8 mouse cellular contexts compared by ENCODE assay signal in the genomic region with DNA sequence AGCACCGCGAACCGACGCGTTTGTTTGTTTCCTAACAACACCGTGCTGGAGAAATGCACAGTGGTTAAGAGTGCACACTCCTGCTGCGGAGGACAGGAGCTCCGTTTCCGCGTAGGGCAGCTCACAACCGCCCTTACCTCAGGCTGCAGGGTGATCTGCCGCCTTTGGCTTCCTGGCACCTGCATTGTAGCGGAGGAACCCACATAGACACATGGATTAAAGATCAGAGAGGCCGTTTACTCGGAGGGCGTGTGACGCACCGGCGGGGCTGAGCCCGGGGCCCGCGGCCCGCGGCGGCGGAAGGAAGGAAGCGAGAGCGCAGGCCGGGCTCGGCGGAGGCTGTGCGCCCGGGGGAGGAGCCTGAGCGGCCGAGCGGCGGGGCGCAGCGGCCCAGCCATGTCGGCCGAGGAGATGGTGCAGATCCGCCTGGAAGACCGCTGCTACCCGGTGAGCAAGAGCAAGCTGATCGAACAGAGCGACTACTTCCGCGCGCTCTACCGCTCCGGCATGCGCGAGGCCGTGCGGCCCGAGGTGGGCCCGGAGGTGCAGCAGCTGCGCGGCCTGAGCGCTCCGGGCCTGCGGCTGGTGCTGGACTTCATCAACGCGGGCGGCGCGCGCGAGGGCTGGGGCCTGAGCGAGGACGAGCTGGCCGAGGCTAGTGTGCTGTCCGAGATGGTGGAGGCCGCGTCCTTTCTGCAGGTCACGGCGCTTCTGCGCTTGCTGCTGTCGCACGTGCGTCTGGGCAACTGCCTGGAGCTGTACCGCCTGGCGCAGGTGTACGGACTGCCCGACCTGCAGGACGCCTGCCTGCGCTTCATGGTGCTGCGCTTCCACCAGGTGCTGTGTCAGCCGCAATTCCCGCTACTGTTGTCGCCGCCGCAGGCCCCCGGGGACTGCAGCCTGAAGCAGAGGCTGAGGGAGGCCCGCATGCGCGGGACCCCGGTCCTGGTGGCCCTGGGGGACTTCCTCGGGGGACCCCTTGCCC. TPM values are rescaled to one million over a fixed set of nuclear protein-coding genes. Genes with fewer than 3 reads are reported as not detected.
DNase-seq lines count a peak whose midpoint lies in the region; ATAC-seq lines count a peak whose summit lies in the region.

A gene (plus strand): TSS at position 244 of the 985 bp plus-strand sequence.

- H3K4me1 ChIP-seq in embryonic facial prominence, embryonic 14.5 days (ENCODE audit: control insufficient read depth, insufficient read depth, low read length), result peaks cover 28% of the 10 kb centered on the region
- peaks cover 11% of the 10 kb centered on the region for H3K4me1 ChIP-seq in heart, embryonic 11.5 days (ENCODE audit: control insufficient read depth, insufficient read depth, low read length)
- peaks cover 26% of the 10 kb centered on the region for H3K4me1 ChIP-seq in kidney, embryonic 16.5 days (ENCODE audit: insufficient read depth, low read length)

- under 1% methylated on average over 41 of the region's 99 CpGs for WGBS in embryonic facial prominence, embryonic 14.5 days
- WGBS in heart, embryonic 11.5 days (ENCODE audit: insufficient replicate concordance), result under 1% methylated on average over 96 of the region's 99 CpGs
- WGBS in kidney, embryonic 16.5 days, result under 1% methylated on average over 99 of the region's 99 CpGs

- peak within 1 kb of the TSS; percentile 86 for H3K4me3 ChIP-seq in embryonic facial prominence, embryonic 14.5 days (ENCODE audit: low read depth, low read length)
- H3K4me3 ChIP-seq in heart, embryonic 11.5 days (ENCODE audit: low read depth, low read length), result peak within 1 kb of the TSS; percentile 80
- peak within 1 kb of the TSS; percentile 77 for H3K4me3 ChIP-seq in kidney, embryonic 16.5 days (ENCODE audit: low read length)

- H3K4me2 ChIP-seq in embryonic facial prominence, embryonic 14.5 days (ENCODE audit: low read depth, low read length), result peak within 1 kb of the TSS; percentile 96
- peak within 1 kb of the TSS; percentile 100 for H3K4me2 ChIP-seq in heart, embryonic 11.5 days
- H3K4me2 ChIP-seq in kidney, embryonic 16.5 days (replicated peaks; ENCODE audit: low read depth, low read length), result peak within 1 kb of the TSS; percentile 90

- peak within 1 kb of the TSS; percentile 81 for H3K27ac ChIP-seq in embryonic facial prominence, embryonic 14.5 days (replicated peaks; ENCODE audit: low read depth, low read length)
- peak within 1 kb of the TSS; percentile 77 for H3K27ac ChIP-seq in heart, embryonic 11.5 days (ENCODE audit: low read depth, low read length)
- H3K27ac ChIP-seq in kidney, embryonic 16.5 days (ENCODE audit: low read length), result peak within 1 kb of the TSS; percentile 85

- H3K9me3 ChIP-seq in embryonic facial prominence, embryonic 14.5 days (ENCODE audit: control insufficient read depth, low read length), result no peaks in the 10 kb centered on the region
- no peaks in the 10 kb centered on the region for H3K9me3 ChIP-seq in heart, embryonic 11.5 days (replicated peaks; ENCODE audit: control insufficient read depth, low read length)
- no peaks in the 10 kb centered on the region for H3K9me3 ChIP-seq in kidney, embryonic 16.5 days (ENCODE audit: low read length)

- peak within 1 kb of the TSS; percentile 90 for H3K9ac ChIP-seq in embryonic facial prominence, embryonic 14.5 days (ENCODE audit: low read depth, low read length)
- peak within 1 kb of the TSS; percentile 91 for H3K9ac ChIP-seq in heart, embryonic 11.5 days (ENCODE audit: low read depth, low read length)
- peak within 1 kb of the TSS; percentile 93 for H3K9ac ChIP-seq in kidney, embryonic 16.5 days (replicated peaks; ENCODE audit: low read length)

- peaks cover 16% of the 10 kb centered on the region; the same call in 1 of the 2 replicates for H3K36me3 ChIP-seq in embryonic facial prominence, embryonic 14.5 days (ENCODE audit: control insufficient read depth, insufficient read depth, low read length)
- H3K36me3 ChIP-seq in heart, embryonic 11.5 days (ENCODE audit: control insufficient read depth, insufficient read depth, low read length), result peaks cover 4% of the 10 kb centered on the region; the same call in 1 of the 2 replicates
- no peaks in the 10 kb centered on the region; the same call in 1 of the 2 replicates for H3K36me3 ChIP-seq in kidney, embryonic 16.5 days (ENCODE audit: insufficient read depth, low read length)

- peak; percentile 92 for ATAC-seq in embryonic facial prominence, embryonic 14.5 days (ENCODE audit: low read depth)
- peak; percentile 84 for ATAC-seq in heart, embryonic 11.5 days (replicated peaks; ENCODE audit: insufficient number of reproducible peaks, low FRiP score, low TSS enrichment)
- peak; percentile 90 for ATAC-seq in kidney, embryonic 16.5 days (ENCODE audit: low FRiP score, low TSS enrichment)
- peak; percentile 57 for ATAC-seq in monocyte, adult 5-6 weeks (replicated peaks; ENCODE audit: insufficient number of reproducible peaks, low FRiP score, low TSS enrichment, poor library complexity, severe bottlenecking)

- no peaks in the 10 kb centered on the region for H3K27me3 ChIP-seq in embryonic facial prominence, embryonic 14.5 days (replicated peaks; ENCODE audit: control insufficient read depth, insufficient read depth, low read length)
- H3K27me3 ChIP-seq in heart, embryonic 11.5 days (ENCODE audit: control insufficient read depth, insufficient read depth, low read length), result peaks cover 6% of the 10 kb centered on the region; the same call in 1 of the 2 replicates
- H3K27me3 ChIP-seq in kidney, embryonic 16.5 days (ENCODE audit: insufficient read depth, low read length), result peaks cover 16% of the 10 kb centered on the region; the same call in 1 of the 2 replicates

- peak; percentile 90 for DNase-seq in A20 (ENCODE audit: low read depth, low spot score)
- peak; percentile 87 to 93 for DNase-seq in adrenal gland, postnatal 36 days
- DNase-seq in embryonic facial prominence, embryonic 14.5 days (ENCODE audit: low spot score), result peak; percentile 79
- peak; percentile 70 for DNase-seq in liver
- DNase-seq in spleen, postnatal 36 days (ENCODE audit: low spot score in 2 of 2), result peak; percentile 78 to 84

RNA-seq across cellular contexts. Expression of the gene that starts here (rescaled TPM):
- 10 to 100 TPM; 23.1 to 30.4 TPM for total RNA-seq in adrenal gland, postnatal 36 days (2021)
- 12.5 and 13.3 TPM in 2 replicates for polyA plus RNA-seq in embryonic facial prominence, embryonic 14.5 days (2014; fragmentation: Nextera tagmentation; extraction: Ambion mirVana)
- polyA plus RNA-seq in heart, embryonic 11.5 days (2014; fragmentation: Nextera tagmentation; extraction: Ambion mirVana), result 6.2 and 6.3 TPM in 2 replicates
- 6.0 and 7.0 TPM in 2 replicates for polyA plus RNA-seq in kidney, embryonic 16.5 days (2015; fragmentation: Nextera tagmentation; extraction: Ambion mirVana)
- 2.1 to 6.9 TPM (median 3.6 TPM) in 3 replicates for total RNA-seq in monocyte, adult 5-6 weeks (2017)

Comparison
In these comparisons a context has a peak if more than half of its experiments do, and no peak if none do; other contexts are left out.
1. Peak in every context shown above with its lines: DNase-seq, ATAC-seq, H3K4me3 ChIP-seq and H3K27ac ChIP-seq.